Mouse (Mus musculus) kidney, postnatal 14 days (tissue): Measurements from ENCODE around the gene Prl6a1.

ENCODE experiments used
- DNase-seq: peaks from one replicate; pipeline ENCODE4 v3.0.0; 2022; ENCODE audit warnings: mixed read lengths

The Prl6a1 gene

GRCm38 (mm10) chr13:27312334-27313225, at the start of gene Prl6a1:
Gene Prl6a1 (plus strand): TSS chr13:27312627.
- no peak for DNase-seq

GRCm38 (mm10) chr13:27334989-27335388, 22.6 kb downstream of the Prl6a1 start:
- no peak for DNase-seq

GRCm38 (mm10) chr13:27342733-27343275, 30.4 kb downstream of the Prl6a1 start:
- DNase-seq: no peak

- DNase-seq: no peak
Measured at GRCm38 (mm10) chr13:27345373-27345772, 32.9 kb downstream of the Prl6a1 start, which contains the start of gene Prl8a2. Gene Prl8a2 (plus strand): TSS chr13:27345673.
